Mouse (Mus musculus) limb, embryonic 11.5 days (tissue): ENCODE results near the gene Lrrc4. TPM values are rescaled to one million over a fixed set of nuclear protein-coding genes. Genes with fewer than 3 reads are reported as not detected.
A peak's percentile ranks its signal among the peaks of the same experiment; 100 is the strongest.

Source experiments
- ATAC-seq: fragments of 200-750 bp; cut with Nextera tagmentation; 2 replicates; pipeline ENCODE4 v1.8.0; 2017; ENCODE audit warnings: low read depth; ENCODE audit not compliant: insufficient number of reproducible peaks, low FRiP score, low TSS enrichment
- DNase-seq: peaks from one replicate; pipeline ENCODE4 v3.0.0-alpha.2; 2015; ENCODE audit warnings: low spot score
- H3K27ac ChIP-seq: fragments of 300-500 bp; sonication (generic); replicated peaks from 2 replicates; pipeline ENCODE4 v1.5.1; 2014; ENCODE audit warnings: low read depth, mild to moderate bottlenecking, low read length
- H3K27me3 ChIP-seq: fragments of 300-500 bp; sonication (generic); 2 replicates; pipeline ENCODE4 v1.6.1; 2014; ENCODE audit warnings: mild to moderate bottlenecking, low read length, mixed read lengths; ENCODE audit not compliant: control insufficient read depth, insufficient read depth
- H3K36me3 ChIP-seq: fragments of 300-500 bp; sonication (generic); 2 replicates; pipeline ENCODE4 v1.6.1; 2014; ENCODE audit warnings: mild to moderate bottlenecking, low read length, moderate library complexity, mixed read lengths; ENCODE audit not compliant: control insufficient read depth, insufficient read depth
- H3K4me1 ChIP-seq: fragments of 300-500 bp; sonication (generic); 2 replicates; pipeline ENCODE4 v1.6.1; 2014; ENCODE audit warnings: low read length, mixed read lengths; ENCODE audit not compliant: control insufficient read depth, insufficient read depth
- H3K4me2 ChIP-seq: fragments of 300-500 bp; sonication (generic); 2 replicates; pipeline ENCODE4 v1.6.1; 2014; ENCODE audit warnings: low read depth, mild to moderate bottlenecking, moderate library complexity; ENCODE audit not compliant: severe bottlenecking
- H3K4me3 ChIP-seq: fragments of 300-500 bp; sonication (generic); 2 replicates; pipeline ENCODE4 v1.5.1; 2014; ENCODE audit warnings: low read depth, low read length
- H3K9ac ChIP-seq: fragments of 300-500 bp; sonication (generic); 2 replicates; pipeline ENCODE4 v1.6.1; 2014; ENCODE audit warnings: mild to moderate bottlenecking, low read length
- H3K9me3 ChIP-seq: fragments of 300-500 bp; sonication (generic); 2 replicates; pipeline ENCODE4 v1.6.1; 2016; ENCODE audit warnings: low read length; ENCODE audit not compliant: control insufficient read depth
- WGBS: fragments of 180-500 bp; shearing (Covaris S2); extraction: QIAGEN DNeasy Blood & Tissue Kit; methylation state at CpG from one replicate; pipeline ENCODE4 v1.1.7; 2014; 5-methylcytosine and 5-hydroxymethylcytosine counted together
- polyA plus RNA-seq: library from polyadenylated mRNA; unstranded; fragments of >200 nt; fragmentation: Nextera tagmentation; extraction: Ambion mirVana; gene quantifications from 2 replicates; pipeline ENCODE4 v1.2.1, GENCODE M21; 2014

The Lrrc4 gene
- polyA plus RNA-seq, 1 experiment from 2014 or later: 0.48 TPM

- H3K27ac ChIP-seq: no peak overlapping the region
- no peak overlapping the region for H3K9ac ChIP-seq
- H3K4me2 ChIP-seq: no peak overlapping the region
- no peaks in the 10 kb centered on the region for H3K36me3 ChIP-seq
- 67% methylated on average over 7 of the region's 7 CpGs for WGBS
- H3K4me1 ChIP-seq: peaks cover 47% of the 10 kb centered on the region
- no peaks in the 10 kb centered on the region for H3K27me3 ChIP-seq
- no peaks in the 10 kb centered on the region for H3K9me3 ChIP-seq
- ATAC-seq: no peak
- H3K4me3 ChIP-seq: no peak overlapping the region
- DNase-seq: no peak
Observed at GRCm38 (mm10) chr6:28852342-28852741, 20.8 kb upstream of the Lrrc4 start.

- DNase-seq: no peak
- no peaks in the 10 kb centered on the region for H3K36me3 ChIP-seq
- H3K4me2 ChIP-seq: no peak overlapping the region
- 87% methylated on average over 9 of the region's 9 CpGs for WGBS
- no peak overlapping the region for H3K9ac ChIP-seq
- H3K4me3 ChIP-seq: no peak overlapping the region
- peaks cover 37% of the 10 kb centered on the region for H3K4me1 ChIP-seq
- no peaks in the 10 kb centered on the region for H3K9me3 ChIP-seq
- H3K27me3 ChIP-seq: no peaks in the 10 kb centered on the region
- no peak overlapping the region for H3K27ac ChIP-seq
- no peak for ATAC-seq
Observed at GRCm38 (mm10) chr6:28850326-28850900, 18.9 kb upstream of the Lrrc4 start.

- Histone ChIP-seq H3K4me2 (no peak overlapping the region), H3K27me3 (no peaks in the 10 kb centered on the region), H3K36me3 (no peaks in the 10 kb centered on the region), H3K9ac (no peak overlapping the region), H3K27ac (no peak overlapping the region), H3K4me3 (no peak overlapping the region), H3K4me1 (peaks cover 27% of the 10 kb centered on the region), H3K9me3 (no peaks in the 10 kb centered on the region)
- ATAC-seq (no peak), DNase-seq (no peak)
- WGBS: 64% methylated on average over 3 of the region's 3 CpGs
Observed at GRCm38 (mm10) chr6:28849317-28849716, 17.8 kb upstream of the Lrrc4 start.

GRCm38 (mm10) chr6:28848891-28849290 lies 17.3 kb upstream of the Lrrc4 start:
- H3K9me3 ChIP-seq: no peaks in the 10 kb centered on the region

GRCm38 (mm10) chr6:28848285-28848794 lies 16.8 kb upstream of the Lrrc4 start:
- Histone ChIP-seq H3K4me3 (no peak overlapping the region), H3K4me1 (peaks cover 18% of the 10 kb centered on the region), H3K36me3 (no peaks in the 10 kb centered on the region), H3K4me2 (no peak overlapping the region), H3K27ac (no peak overlapping the region), H3K9ac (no peak overlapping the region), H3K9me3 (no peaks in the 10 kb centered on the region), H3K27me3 (no peaks in the 10 kb centered on the region)
- 29% methylated on average over 6 of the region's 6 CpGs for WGBS
- no peak for ATAC-seq
- no peak for DNase-seq

More at GRCm38 (mm10) chr6:28848891-28849290, 17.3 kb upstream of the Lrrc4 start:
- H3K9ac ChIP-seq: no peak overlapping the region
- DNase-seq: no peak
- H3K27ac ChIP-seq: no peak overlapping the region
- no peaks in the 10 kb centered on the region for H3K36me3 ChIP-seq
- no peak overlapping the region for H3K4me2 ChIP-seq
- ATAC-seq: no peak
- no peak overlapping the region for H3K4me3 ChIP-seq
- H3K4me1 ChIP-seq: peaks cover 22% of the 10 kb centered on the region
- H3K27me3 ChIP-seq: no peaks in the 10 kb centered on the region
- 67% methylated on average over 9 of the region's 9 CpGs for WGBS

GRCm38 (mm10) chr6:28847616-28848015 lies 16.1 kb upstream of the Lrrc4 start:
- Histone ChIP-seq H3K9me3 (no peaks in the 10 kb centered on the region), H3K27me3 (no peaks in the 10 kb centered on the region), H3K4me3 (no peak overlapping the region), H3K36me3 (no peaks in the 10 kb centered on the region), H3K9ac (no peak overlapping the region), H3K4me1 (peaks cover 14% of the 10 kb centered on the region), H3K4me2 (no peak overlapping the region), H3K27ac (no peak overlapping the region)
- ATAC-seq (no peak), DNase-seq (peak; percentile 36)
- WGBS: 37% methylated on average over 6 of the region's 6 CpGs

GRCm38 (mm10) chr6:28845610-28846009 lies 14.1 kb upstream of the Lrrc4 start:
- H3K9ac ChIP-seq: no peak overlapping the region
- peaks cover 14% of the 10 kb centered on the region for H3K4me1 ChIP-seq
- no peak overlapping the region for H3K4me2 ChIP-seq
- H3K27me3 ChIP-seq: no peaks in the 10 kb centered on the region
- no peaks in the 10 kb centered on the region for H3K36me3 ChIP-seq
- H3K9me3 ChIP-seq: no peaks in the 10 kb centered on the region
- DNase-seq (no peak), ATAC-seq (no peak)
- H3K4me3 ChIP-seq: no peak overlapping the region
- H3K27ac ChIP-seq: no peak overlapping the region
- 66% methylated on average over 4 of the region's 4 CpGs for WGBS

- no peak overlapping the region for H3K27ac ChIP-seq
- peaks cover under 1% of the 10 kb centered on the region; the same call in 1 of the 2 replicates for H3K4me1 ChIP-seq
- no peak overlapping the region for H3K9ac ChIP-seq
- H3K27me3 ChIP-seq: no peaks in the 10 kb centered on the region
- H3K4me3 ChIP-seq: no peak overlapping the region
- 73% methylated on average over 4 of the region's 4 CpGs for WGBS
- no peaks in the 10 kb centered on the region for H3K36me3 ChIP-seq
- no peak overlapping the region for H3K4me2 ChIP-seq
- H3K9me3 ChIP-seq: no peaks in the 10 kb centered on the region
- ATAC-seq: no peak
- peak; percentile 29 for DNase-seq
Observed at GRCm38 (mm10) chr6:28842375-28843276, 11.1 kb upstream of the Lrrc4 start.
